Mouse (Mus musculus): ENCODE data around the gene Glt28d2. TPM values are rescaled to one million over a fixed set of nuclear protein-coding genes. Genes with fewer than 3 reads are reported as not detected.
"Not testable (repeated sequence)": the region's sequence is repeated elsewhere in the genome, so short reads cannot be mapped to it uniquely, and the experiment has no call there.

The Glt28d2 gene
- polyA plus RNA-seq (2016; fragmentation: Nextera tagmentation; extraction: Ambion mirVana), result 0.13 and 0.20 TPM in 2 replicates

DNA sequence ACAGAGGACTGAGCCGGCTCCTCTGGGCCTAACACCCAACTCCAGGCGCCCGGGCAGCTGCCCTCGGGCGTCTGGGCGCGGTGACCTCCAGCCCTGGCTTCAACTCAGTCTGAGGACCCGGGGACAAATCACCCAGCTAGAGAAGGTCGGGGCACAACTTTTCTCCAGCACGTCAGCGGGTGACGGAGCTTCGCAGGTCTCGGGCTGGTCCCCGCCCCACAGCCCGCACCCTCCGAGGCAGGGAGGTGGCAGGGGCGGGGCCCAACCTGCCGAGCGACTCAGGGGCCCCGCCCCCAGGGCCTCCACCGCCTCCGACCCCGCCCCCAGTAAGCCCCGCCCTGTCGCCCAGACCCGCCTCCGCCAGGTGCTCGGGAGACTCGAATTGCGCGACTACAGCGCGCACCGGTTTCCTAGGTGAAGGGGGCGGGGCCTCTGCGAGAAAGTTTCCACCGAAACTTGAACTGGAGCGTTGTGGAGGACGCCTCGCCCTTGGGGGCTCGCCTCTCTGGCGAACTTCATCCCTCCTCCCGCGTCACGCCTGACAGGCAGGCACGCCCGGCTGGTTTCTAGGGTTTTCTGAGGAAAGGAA, at the start of gene Glt28d2, which contains the start of gene Gm37240:
Glt28d2 (minus strand) TSS at position 278 of the 589 bp plus-strand sequence.
Gm37240 (minus strand) TSS at position 280 of the 589 bp plus-strand sequence.
- no peaks in the 10 kb centered on the region for H3K36me3 ChIP-seq (replicated peaks)
- peak within 1 kb of the TSS; percentile 40 for H3K9ac ChIP-seq
- ATAC-seq (ENCODE audit: low FRiP score), result peak; percentile 91
- peak within 1 kb of the TSS; percentile 56 for H3K4me3 ChIP-seq (replicated peaks)
- peak within 1 kb of the TSS; percentile 98 for H3K4me2 ChIP-seq
- H3K4me1 ChIP-seq, result peaks cover 21% of the 10 kb centered on the region
- H3K9me3 ChIP-seq, result no peaks in the 10 kb centered on the region
- 1% methylated on average over 47 of the region's 48 CpGs for WGBS
- peaks cover 45% of the 10 kb centered on the region for H3K27me3 ChIP-seq
- H3K27ac ChIP-seq, result no peak within 1 kb of the TSS

DNA sequence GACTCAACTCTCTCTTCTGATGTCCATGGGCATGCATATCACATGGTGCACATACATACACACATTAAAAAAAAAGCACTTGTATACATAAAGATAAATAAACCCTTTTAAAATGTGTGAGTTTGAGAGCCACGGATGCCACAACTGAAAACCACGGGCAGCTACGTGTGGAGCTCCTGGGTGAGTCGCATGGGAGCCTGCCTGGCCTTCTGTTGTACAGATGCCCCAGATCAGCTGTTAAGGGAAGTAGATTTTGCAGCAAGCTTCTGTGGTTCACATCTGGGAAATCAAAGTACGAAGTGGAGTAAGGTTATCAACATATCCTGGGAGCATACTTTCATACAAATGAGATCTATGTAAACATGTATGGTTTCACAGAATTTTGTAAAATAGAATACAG, 46.3 kb upstream of the Glt28d2 start:
- ATAC-seq (ENCODE audit: low FRiP score), result no peak
- no peak overlapping the region for H3K4me2 ChIP-seq
- H3K4me1 ChIP-seq, result no peaks in the 10 kb centered on the region
- H3K27me3 ChIP-seq, result no peaks in the 10 kb centered on the region
- no peak overlapping the region for H3K9ac ChIP-seq
- H3K9me3 ChIP-seq, result no peaks in the 10 kb centered on the region
- H3K36me3 ChIP-seq (replicated peaks), result no peaks in the 10 kb centered on the region
- no peak overlapping the region for H3K27ac ChIP-seq
- WGBS, result 93% methylated on average over 5 of the region's 5 CpGs
- no peak overlapping the region for H3K4me3 ChIP-seq (replicated peaks)

DNA sequence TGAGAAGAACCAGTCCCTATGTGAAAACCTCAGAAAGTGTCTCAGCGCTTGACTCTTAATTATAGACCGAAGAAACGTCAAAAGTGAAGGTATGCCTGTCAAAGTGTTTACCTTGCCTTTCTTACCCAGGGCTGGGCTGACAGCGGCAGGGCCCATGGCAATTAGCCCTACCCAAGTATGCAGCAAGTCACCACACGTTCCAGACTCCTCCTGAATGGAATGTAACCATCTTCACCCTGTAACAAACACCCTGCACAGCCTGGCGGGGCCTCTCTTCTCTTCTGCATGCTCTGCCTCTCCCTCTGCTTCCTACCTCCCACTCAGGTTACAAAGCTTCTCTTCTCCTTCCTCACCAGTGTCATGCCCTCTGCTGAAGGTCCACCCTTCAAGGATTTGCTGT, 44.5 kb upstream of the Glt28d2 start:
- Histone ChIP-seq H3K36me3 (replicated peaks) (no peaks in the 10 kb centered on the region), H3K4me1 (no peaks in the 10 kb centered on the region; the same call in 1 of the 2 replicates), H3K27me3 (no peaks in the 10 kb centered on the region), H3K4me2 (no peak overlapping the region), H3K9ac (no peak overlapping the region), H3K4me3 (replicated peaks) (no peak overlapping the region), H3K27ac (no peak overlapping the region), H3K9me3 (no peaks in the 10 kb centered on the region)
- 90% methylated on average over 6 of the region's 6 CpGs for WGBS
- no peak for ATAC-seq (ENCODE audit: low FRiP score)

DNA sequence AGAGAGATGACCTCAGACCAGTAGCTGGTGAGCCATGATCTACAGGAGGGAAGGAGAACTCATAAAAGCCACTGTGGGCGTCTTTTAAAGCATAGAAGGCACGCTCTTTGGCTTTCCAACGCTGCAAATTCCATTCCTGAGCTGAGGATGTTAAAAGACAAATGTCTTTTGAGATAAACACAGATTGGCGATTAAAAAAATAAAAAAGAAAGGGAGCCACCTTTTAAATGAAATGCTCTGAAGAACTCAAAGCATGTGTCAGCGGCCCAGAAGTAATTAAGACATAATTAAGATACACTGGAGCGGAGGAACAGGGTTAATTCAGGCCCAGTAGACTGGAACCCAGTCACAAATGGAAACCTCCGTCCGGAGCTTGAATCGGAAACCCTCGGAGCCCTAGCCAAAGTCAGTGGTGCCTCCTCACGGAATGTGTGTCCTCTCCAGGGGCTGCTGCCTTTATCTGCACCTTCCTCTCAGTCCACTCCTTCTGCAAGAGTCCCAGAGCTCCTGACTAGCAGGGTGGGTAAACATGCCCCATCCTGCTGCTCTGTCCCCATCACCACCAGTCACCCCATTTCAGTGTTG, 43.4 kb upstream of the Glt28d2 start:
- Histone ChIP-seq H3K9ac (no peak overlapping the region), H3K4me3 (replicated peaks) (no peak overlapping the region), H3K27me3 (no peaks in the 10 kb centered on the region), H3K27ac (no peak overlapping the region), H3K4me2 (no peak overlapping the region), H3K36me3 (replicated peaks) (no peaks in the 10 kb centered on the region), H3K9me3 (no peaks in the 10 kb centered on the region), H3K4me1 (no peaks in the 10 kb centered on the region; the same call in 1 of the 2 replicates)
- WGBS, result 34% methylated on average over 11 of the region's 11 CpGs
- ATAC-seq (ENCODE audit: low FRiP score), result no peak

DNA sequence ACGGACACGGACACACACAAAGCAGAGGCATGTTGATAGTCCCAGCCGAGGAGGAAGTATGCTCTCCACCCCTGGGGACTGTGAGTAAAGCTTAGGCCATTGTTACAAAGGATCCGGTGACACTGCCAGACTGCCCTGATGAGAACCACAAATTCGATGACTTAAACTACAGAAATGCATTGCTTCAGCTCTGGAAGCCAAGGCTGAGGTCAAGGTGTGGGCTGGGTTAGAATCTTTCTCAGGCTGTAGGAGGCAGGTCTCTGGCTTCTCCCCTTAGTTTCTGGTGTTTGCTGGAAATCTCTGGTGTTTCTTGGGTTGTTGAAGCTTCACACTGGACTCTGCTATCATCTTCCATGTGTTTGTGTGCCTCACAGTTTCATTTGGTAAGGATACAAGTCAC, 42.4 kb upstream of the Glt28d2 start:
- Histone ChIP-seq H3K9me3 (no peaks in the 10 kb centered on the region), H3K36me3 (replicated peaks) (no peaks in the 10 kb centered on the region), H3K27ac (no peak overlapping the region), H3K4me1 (no peaks in the 10 kb centered on the region; the same call in 1 of the 2 replicates), H3K4me2 (no peak overlapping the region), H3K4me3 (replicated peaks) (no peak overlapping the region), H3K27me3 (no peaks in the 10 kb centered on the region), H3K9ac (no peak overlapping the region)
- no peak for ATAC-seq (ENCODE audit: low FRiP score)
- 92% methylated on average over 5 of the region's 5 CpGs for WGBS

DNA sequence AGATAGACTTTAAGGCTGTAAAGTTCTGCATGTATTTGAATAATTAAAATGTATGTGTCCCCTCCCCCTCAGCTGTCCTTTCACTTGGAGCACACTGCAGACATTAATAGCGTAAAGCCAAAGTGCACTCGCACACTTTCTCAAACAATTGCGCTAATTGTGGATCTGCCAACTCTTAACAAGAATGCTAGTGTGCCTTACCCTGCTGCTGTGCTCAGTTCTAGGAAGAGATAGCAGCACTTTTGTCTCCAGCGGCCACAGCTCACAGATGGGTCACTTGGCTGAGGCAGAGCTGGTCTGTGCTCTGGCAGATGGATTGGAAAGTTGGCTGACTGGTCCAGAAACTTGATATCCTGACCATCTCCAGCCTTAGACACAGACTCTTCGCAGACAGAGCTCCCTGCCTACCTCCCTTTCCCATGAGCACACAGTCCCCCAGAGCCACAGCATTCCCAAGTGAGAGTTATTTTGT, 40.9 kb upstream of the Glt28d2 start:
- no peak for ATAC-seq (ENCODE audit: low FRiP score)
- H3K4me2 ChIP-seq, result no peak overlapping the region
- WGBS, result 82% methylated on average over 5 of the region's 5 CpGs

DNA sequence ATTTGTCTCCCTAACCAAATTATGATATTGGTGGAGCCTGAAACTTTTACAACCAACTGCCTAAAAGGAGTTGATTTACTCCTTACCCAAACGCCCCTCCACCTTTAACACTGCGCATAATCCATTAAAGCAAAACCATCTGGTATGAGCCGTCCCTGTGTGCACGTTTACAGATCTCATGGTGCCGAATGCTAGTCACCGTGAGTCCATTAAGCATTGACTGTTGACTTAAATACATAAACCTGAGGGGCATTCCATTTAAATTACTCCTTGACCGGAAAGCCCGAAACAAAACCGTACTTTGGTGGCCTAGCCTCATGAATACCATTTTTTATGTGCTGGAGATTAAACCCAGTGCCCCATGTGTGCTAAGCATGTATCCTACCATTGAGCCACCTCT, 40.0 kb upstream of the Glt28d2 start:
- H3K27me3 ChIP-seq, result no peaks in the 10 kb centered on the region
- H3K4me1 ChIP-seq, result no peaks in the 10 kb centered on the region; the same call in 1 of the 2 replicates
- no peak overlapping the region for H3K9ac ChIP-seq
- no peak overlapping the region for H3K27ac ChIP-seq
- no peaks in the 10 kb centered on the region for H3K36me3 ChIP-seq (replicated peaks)
- H3K9me3 ChIP-seq, result no peaks in the 10 kb centered on the region
- 83% methylated on average over 9 of the region's 9 CpGs for WGBS
- no peak overlapping the region for H3K4me3 ChIP-seq (replicated peaks)
- no peak for ATAC-seq (ENCODE audit: low FRiP score)
- H3K4me2 ChIP-seq, result no peak overlapping the region

More for the DNA sequence above, 40.9 kb upstream of the Glt28d2 start:
- H3K27me3 ChIP-seq, result no peaks in the 10 kb centered on the region
- H3K27ac ChIP-seq, result no peak overlapping the region
- no peaks in the 10 kb centered on the region for H3K36me3 ChIP-seq (replicated peaks)
- no peaks in the 10 kb centered on the region for H3K9me3 ChIP-seq
- H3K4me1 ChIP-seq, result no peaks in the 10 kb centered on the region; the same call in 1 of the 2 replicates
- no peak overlapping the region for H3K9ac ChIP-seq
- H3K4me3 ChIP-seq (replicated peaks), result no peak overlapping the region

DNA sequence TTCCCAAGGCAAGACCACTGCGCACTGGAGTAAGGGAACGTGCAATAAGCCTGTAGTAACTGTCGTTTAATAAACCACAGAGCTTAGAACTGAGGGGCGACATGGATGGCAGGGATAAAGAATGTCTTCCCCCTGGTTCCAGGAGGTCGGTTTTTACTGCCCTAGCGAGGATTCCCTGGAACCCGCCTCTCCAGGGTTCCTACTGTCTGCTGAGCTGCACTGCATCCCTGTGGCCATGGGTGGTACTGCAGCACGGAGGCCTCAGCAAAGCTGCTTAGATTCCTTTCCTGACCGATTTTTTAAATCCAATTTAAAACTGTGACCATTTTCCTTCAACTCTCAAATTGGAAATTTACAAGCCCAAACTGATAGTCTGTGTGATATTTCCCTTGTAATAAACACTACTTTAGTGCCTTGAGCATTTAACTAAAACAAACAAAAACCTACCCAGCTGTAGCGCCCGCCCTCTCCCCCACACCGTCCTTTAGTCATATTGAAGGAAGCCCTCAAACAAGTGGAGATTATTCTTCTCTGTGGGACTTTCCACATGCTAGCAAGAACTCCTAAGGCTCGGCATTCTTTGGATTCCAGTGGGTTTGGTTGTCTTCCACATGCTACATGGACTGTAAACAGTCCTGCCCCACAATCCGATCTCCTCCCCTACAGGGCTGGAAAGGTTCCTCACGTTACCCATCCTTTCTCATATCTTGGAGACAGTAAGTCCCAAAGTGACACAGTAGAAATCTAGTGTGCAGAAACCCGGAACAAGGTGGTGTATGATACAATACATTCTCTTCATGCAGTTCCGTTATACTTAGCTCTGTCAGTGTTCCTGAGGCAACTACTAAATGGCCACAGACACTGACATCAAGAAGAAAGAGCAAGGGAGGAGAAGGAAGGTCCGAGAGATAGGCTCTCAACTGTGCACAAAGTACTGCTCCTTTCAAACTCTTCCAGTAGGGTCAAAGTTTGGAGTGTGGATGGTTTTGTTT, 36.9 kb upstream of the Glt28d2 start:
- Histone ChIP-seq H3K4me1 (no peaks in the 10 kb centered on the region; the same call in 1 of the 2 replicates), H3K4me3 (replicated peaks) (no peak overlapping the region), H3K4me2 (no peak overlapping the region), H3K9ac (no peak overlapping the region), H3K27me3 (no peaks in the 10 kb centered on the region), H3K9me3 (no peaks in the 10 kb centered on the region), H3K36me3 (replicated peaks) (no peaks in the 10 kb centered on the region), H3K27ac (no peak overlapping the region)
- ATAC-seq (ENCODE audit: low FRiP score), result peak; percentile 65; the same call in 1 of the 2 replicates
- 49% methylated on average over 18 of the region's 18 CpGs for WGBS

DNA sequence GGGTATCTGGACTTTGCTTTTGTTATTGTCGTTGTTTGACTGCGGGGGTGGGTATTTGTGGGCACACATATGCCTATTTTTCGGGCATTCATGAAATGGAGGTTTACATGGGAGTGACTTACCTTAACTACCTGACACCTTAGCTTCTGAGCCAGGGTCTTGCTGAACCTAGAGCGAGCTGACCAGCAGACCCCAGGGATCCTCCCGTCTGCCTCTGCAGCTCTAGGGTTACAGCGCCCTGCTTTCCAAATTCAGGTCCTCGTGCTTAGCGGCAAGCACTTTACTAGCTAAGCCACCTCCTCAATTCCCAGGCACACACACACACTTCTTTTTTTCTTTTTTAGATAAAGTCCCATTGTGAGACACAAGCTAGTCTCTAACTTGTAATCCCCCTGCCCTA, 36.0 kb upstream of the Glt28d2 start:
- no peak for ATAC-seq (ENCODE audit: low FRiP score)
- H3K4me1 ChIP-seq, result no peaks in the 10 kb centered on the region; the same call in 1 of the 2 replicates
- WGBS, result 68% methylated on average over 8 of the region's 8 CpGs
- H3K9me3 ChIP-seq, result no peaks in the 10 kb centered on the region
- no peak overlapping the region for H3K4me2 ChIP-seq
- H3K4me3 ChIP-seq (replicated peaks), result no peak overlapping the region
- no peaks in the 10 kb centered on the region for H3K36me3 ChIP-seq (replicated peaks)
- no peak overlapping the region for H3K27ac ChIP-seq
- no peaks in the 10 kb centered on the region for H3K27me3 ChIP-seq
- no peak overlapping the region for H3K9ac ChIP-seq

DNA sequence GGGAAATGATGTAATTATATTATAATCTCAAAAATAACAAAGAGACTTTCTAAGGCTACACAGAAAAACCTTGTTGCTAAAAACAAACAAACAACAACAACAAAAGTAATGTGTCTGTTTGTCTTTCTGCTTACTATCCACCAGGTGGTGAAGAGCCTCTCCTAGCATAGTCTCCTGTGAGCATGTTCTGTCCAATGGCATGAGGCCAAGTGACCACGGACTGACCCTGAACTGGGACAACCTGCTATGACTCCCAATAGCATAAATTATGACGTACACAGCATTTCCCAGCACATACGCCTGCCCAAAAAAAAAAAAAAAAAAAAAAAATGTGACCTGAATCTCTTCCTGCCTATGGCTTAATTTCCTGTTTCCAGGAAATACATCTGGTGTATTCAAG, 35.0 kb upstream of the Glt28d2 start:
- H3K36me3 ChIP-seq (replicated peaks), result no peaks in the 10 kb centered on the region
- no peaks in the 10 kb centered on the region for H3K4me1 ChIP-seq
- H3K27me3 ChIP-seq, result no peaks in the 10 kb centered on the region
- H3K27ac ChIP-seq, result no peak overlapping the region
- H3K9me3 ChIP-seq, result no peaks in the 10 kb centered on the region
- H3K9ac ChIP-seq, result no peak overlapping the region
- H3K4me2 ChIP-seq, result no peak overlapping the region
- ATAC-seq (ENCODE audit: low FRiP score), result no peak
- 82% methylated on average over 3 of the region's 3 CpGs for whole genome bisulfite sequencing
- no peak overlapping the region for H3K4me3 ChIP-seq (replicated peaks)

DNA sequence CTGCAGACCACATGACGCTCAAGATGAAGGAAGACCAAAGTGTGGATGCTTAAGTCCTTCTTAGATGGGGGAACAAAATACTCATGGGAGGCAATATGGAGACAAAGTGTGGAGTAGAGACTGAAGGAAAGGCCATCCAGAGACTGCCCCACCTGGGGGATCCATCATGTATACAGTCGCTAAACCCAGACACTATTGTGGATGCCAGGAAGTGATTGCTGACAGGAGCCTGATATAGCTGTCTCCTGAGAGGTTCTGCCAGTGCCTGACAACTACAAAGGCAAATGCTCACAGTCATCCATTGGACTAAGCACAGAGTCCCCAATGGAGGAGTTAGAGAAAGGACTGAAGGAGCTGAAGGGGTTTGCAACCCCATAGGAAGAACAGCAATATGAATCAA, 33.4 kb upstream of the Glt28d2 start:
- not testable (repeated sequence) for H3K4me2 ChIP-seq; H3K27ac ChIP-seq; H3K36me3 ChIP-seq (replicated peaks); H3K4me3 ChIP-seq (replicated peaks); H3K4me1 ChIP-seq; ATAC-seq (ENCODE audit: low FRiP score); H3K27me3 ChIP-seq; H3K9ac ChIP-seq; H3K9me3 ChIP-seq
- WGBS, result 94% methylated on average over 2 of the region's 2 CpGs

DNA sequence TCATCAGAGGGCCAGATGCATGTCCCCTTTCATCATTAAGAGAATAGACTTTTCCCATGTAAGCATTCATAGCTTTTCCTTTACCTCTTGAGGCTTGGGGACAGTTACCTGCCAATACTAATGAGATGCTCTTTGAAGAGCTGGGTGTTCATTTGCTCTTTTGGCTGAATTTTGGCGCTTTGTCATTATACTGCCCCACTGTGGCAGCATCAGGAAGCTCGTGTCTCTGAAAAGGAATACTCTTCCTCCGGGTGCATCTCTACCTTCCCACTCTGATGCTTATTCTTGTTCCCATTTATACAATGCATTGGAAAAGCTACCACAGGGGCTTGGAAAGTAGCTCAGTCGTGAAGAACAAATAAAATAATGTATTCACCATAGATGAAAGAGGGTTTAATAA, 30.3 kb upstream of the Glt28d2 start:
- WGBS, result 13% methylated on average over 4 of the region's 4 CpGs
- Histone ChIP-seq H3K9ac (no peak overlapping the region), H3K27ac (no peak overlapping the region), H3K36me3 (replicated peaks) (no peaks in the 10 kb centered on the region), H3K9me3 (no peaks in the 10 kb centered on the region), H3K4me2 (no peak overlapping the region), H3K4me1 (no peaks in the 10 kb centered on the region), H3K4me3 (replicated peaks) (no peak overlapping the region), H3K27me3 (no peaks in the 10 kb centered on the region)
- no peak for ATAC-seq (ENCODE audit: low FRiP score)
